Mouse (Mus musculus): ENCODE measurements around the gene BC067074.

The BC067074 gene

DNA sequence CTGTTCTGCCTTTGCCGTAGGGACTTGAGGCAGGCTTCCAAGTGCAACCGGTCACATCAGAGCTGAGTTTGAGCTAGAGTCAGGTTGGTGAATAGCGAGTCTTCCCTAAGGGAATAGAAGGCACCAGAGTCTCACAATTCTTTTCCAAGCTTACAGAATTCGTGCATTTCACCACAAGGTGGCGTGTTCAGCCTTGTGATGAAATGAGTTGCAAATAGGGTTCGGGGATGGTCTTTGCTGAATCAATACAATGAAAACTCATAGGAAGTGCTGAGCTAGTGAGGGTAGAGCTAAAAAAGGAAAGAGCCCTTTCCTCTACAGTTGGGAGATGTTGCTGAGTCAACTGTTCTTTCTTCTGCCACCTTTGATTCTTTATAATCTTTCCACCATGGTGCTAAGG is 29.0 kb downstream of the BC067074 start:
- peak; percentile 63 to 72 for DNase-seq (ENCODE audit: low spot score in 2 of 2)

DNA sequence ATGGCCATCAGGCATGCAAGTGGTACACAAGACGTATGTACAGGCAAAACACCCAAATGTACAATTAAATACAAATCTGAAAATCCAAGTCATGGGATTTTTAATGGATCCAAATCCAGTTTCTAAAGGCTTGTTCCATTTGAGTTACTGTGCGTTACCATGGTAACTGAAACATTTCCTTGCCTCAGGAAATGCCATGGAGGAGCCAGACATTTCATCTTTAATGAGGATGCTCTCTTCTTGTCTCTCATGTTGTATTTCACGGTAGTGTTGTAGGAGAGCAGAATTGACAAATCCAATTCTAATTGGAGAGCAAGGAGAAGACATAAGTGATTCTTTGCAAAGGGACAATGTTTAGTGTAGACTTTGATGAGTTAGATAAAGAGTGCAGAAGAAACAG is 31.3 kb downstream of the BC067074 start:
- DNase-seq (ENCODE audit: low spot score in 2 of 2) = no peak

DNA sequence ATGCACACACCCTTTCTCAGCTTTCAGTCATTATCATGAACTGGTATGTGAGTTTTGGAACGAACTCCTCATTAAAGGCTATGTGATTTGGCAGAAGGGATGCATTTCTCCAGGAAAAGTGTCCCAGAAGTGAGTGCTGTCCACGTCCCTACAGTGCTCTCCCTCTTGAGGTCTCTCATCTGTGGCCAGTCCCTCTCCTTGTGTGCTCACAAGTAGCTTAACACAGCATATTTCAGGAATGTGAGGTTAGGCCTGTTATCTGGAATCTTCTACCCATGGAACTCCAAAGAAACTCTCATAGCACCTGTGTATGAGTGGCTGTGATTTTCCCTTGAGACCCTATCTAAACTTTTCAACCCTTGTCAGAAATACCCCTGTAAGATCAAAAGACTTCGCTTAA is 32.7 kb downstream of the BC067074 start:
- DNase-seq (ENCODE audit: low spot score in 2 of 2) = no peak

DNA sequence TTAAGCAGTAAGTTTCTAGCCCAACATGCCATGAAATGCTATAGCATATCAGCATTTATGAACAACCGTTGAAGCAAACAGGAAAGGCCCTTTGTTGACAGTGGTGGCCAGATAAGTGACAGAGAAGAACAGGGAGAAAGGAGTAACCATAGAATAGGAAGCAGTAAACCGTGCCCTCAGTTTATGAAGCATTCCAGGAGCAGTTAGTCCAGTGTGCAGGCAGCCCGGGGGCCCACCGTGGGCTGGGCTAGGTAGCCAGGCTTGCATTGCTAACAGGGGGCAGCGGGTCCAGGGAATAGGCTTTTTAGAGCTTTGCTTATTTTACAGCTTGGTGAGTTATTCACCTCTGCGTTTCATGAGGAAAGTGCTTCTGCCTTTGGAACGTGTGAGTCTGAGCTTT is 39.3 kb downstream of the BC067074 start:
- DNase-seq (ENCODE audit: low spot score in 2 of 2) = no peak

DNA sequence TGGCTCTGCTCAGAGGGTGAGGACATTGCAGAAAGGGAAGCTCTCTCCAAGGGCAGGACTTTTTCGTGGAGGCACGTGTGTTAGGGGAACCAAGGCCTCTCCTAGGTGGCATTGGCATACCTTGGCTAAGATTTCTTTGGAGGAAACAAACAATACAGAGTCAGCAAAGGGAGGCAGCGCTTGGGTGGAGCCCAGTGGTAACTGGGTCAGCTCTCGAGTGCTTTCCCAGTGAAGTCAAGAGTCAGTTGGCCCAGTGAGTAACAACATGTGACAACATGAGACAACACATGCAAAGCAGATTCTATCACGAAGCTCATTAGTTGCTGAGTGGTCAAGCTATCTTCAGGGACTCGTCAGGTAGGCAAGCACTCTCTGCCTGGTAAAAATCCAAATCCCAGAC is 40.4 kb downstream of the BC067074 start:
- DNase-seq (ENCODE audit: low spot score in 2 of 2) = no peak

DNA sequence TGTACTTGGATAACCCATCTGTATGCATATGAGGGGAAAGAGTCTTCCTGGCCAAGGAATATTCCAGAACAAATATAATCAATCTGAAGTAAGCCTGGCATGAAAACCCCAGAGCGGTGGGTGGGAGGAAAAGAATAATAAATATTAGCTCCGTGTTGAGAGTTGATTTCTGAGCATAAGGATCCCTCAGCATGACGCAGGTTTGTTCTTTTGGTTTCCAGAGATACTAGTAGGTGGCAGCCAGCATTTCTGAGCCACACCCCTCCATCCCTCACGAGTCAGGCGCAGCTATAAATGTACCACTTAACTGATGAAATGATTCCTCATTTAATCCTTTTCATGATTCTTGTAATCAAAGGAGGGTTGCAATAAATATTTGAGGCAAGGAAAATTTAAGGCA is 41.0 kb downstream of the BC067074 start:
- peak; percentile 15 for DNase-seq (ENCODE audit: low spot score in 2 of 2)

DNA sequence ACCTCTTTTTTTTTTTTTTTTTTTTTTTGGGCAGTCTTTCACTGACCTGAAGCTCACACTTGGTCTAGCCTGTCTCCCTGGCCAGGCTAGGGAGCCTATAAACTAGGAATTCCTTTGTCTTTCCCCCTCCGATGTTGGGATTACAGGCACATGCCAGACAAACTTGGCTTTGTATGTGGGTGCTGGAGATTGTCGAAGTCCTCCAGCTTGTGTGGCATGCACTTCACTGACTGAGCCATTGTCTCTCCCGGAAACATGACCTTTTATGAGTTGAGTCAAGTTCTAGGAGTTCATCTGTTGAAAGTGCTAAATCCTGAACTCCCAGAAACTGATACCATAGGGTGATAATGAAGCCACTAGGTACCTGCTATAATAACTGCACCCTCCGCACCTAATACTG is 41.8 kb downstream of the BC067074 start:
- no peak for DNase-seq (ENCODE audit: low spot score in 2 of 2)

DNA sequence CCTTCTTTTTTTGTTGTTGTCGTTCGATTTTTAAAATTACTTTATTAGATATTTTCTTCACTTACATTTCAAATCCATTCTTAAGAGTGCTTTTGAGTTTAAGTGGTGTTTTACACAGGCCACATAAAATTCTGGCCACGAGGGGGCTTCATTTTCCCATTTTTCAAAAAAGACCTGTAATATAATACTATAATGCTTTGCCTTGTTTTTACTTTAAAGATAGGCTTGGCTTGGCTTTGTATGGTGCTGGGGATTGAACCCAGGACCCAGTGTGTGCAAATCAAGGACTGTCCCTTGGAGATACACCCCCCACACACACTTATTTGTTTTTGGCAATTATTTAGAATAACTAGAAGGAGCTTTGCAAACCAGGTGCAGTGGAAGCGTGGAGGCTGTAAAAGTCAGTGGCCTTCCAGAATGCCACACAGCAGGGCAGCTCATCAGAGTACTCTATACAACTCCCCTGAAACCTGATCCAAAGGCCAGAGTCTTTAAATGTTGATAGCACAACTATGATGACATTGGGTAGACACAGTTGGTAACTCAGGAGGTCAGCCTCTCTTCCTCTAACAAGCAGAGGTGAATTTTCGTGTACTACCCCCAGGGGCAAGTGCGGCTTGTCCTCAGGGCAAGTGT is 44.4 kb downstream of the BC067074 start:
- peak; percentile 77 to 83 for DNase-seq (ENCODE audit: low spot score in 2 of 2)

DNA sequence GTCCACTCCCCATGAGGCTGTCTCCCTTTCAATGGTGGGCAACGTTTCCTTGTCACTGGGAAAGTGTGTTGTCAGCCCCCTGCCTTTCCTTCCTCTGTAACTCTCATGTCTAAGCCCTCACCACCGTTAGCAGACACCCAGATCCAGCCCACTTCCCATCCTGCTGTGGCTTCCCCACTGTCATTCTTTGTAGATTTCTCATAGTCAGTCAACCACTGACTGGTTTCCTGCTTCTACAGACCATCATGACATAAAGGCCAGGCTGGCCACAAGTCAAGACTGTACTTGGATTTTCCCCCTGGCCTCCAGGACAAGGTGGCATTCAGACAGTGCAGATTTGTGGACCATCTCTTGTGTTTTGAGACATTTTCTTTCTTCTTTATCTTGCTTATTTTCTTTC is 47.7 kb downstream of the BC067074 start:
- no peak for DNase-seq (ENCODE audit: low spot score in 2 of 2)

DNA sequence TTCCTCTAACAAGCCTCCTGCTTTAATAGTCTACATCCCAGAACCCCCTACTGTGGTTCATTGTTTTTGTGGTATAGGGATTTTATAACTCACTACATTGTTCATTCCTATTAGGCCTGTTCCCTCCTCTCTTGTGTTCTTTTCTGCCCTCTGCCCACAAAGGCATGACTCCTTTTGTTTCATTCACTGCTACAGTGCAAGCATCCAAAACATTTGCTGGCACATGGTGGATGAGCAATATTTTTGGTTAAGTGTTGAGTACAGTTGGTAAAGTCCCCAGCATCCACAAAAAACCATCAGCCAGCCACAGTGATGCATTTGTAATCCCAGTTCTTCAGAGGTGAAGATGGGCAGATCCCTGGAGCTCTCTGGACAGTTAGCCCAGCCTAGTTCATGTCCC is 48.2 kb downstream of the BC067074 start:
- DNase-seq (ENCODE audit: low spot score in 2 of 2) = no peak

DNA sequence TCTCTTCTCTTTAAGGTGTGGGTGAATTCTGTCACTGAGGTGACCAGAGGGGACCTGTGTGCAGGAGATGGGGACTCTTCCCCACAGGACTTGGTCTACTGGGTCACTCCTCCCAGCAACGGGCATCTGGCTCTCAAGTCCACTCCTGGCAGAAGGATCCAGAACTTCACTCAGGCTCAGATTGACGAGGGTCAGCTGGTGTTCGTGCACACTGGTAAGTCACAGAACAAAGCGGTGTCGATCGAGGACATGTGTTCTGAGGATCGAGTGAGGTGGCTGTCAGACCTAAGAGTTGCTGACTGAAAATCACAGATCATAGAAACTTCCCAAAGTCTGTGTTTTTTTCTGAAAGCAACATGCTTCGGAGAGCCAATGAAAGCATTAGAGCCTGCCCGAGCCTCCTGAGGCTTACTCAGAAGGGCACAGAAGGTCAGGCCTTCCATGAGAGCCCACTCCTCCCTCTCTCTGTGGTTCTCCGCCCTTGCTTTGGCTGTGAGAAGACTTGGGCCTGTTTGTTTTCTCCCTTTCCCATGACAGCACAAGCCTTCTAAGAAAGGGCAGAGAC is 49.5 kb downstream of the BC067074 start:
- DNase-seq (ENCODE audit: low spot score in 2 of 2) = no peak

DNA sequence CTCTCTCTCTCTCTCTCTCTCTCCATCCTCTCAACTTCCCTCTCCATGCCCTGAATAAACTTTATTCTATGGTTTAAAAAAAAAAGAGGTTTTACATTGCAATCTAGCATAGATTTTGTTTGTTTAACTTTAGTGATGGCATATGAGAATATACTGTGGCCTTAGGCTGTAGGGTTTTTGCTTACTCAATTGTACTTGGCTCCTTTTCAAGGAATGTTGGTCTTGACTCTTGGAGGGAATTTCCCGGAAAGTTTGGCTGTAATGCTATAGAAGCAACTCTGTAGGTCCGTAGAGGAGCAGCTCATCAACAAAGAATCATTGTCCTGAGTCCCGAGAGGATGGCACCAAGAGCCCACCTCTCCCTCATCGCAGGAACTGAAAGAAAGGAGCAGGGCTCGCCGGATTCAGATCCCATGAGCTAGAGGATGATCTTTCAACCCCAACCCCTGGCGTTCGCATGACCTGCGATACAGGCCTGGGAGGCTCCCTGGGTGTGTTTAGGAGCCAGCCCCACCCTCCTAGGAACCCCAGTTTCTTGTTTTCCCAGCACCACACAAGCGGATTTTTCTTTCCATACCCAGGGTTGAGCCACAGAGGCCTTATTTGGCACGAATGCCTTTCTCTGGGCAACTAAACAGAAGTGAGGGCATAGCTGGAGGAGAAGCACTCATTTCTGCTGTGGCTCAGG is 57.9 kb downstream of the BC067074 start:
- no peak for DNase-seq (ENCODE audit: low spot score in 2 of 2)

DNA sequence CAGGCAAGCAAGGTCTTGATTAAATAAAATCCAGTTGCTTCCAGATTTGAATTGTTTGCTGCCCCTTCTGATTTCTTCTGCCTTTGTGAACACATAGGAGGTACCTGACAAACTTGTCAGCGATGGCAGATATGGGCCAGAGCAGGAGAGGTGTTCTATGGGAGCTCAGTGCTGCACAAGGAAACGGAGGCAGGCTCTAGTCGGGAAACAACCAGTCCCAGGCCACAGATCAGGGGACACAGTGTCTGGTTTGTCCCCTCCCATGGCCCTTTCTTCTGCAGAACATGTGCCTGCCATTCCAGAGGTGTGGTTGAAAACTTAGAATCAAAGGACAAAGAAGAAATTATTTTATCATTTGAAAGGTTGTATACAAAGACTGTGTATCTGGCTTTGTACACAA is 60.6 kb downstream of the BC067074 start:
- no peak for DNase-seq (ENCODE audit: low spot score in 2 of 2)

DNA sequence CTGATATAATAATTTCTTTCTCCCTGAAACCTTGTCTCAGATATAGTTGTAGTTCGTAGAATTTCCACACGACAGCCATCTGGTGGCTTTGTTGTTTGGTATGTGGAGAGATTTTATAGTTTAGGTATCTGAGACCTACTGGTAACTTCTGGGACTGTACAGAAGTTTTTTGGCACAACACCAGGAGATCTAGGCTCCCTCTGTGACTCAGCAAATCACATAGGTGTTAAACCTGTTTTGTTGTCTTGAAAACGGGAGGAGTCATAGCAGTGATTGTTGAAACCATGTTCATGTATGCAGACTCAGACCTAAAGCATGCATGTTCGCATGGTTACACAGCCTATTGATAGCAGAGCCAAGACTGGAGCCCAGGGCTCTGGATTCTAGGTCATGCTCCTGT is 61.0 kb downstream of the BC067074 start:
- no peak for DNase-seq (ENCODE audit: low spot score in 2 of 2)

DNA sequence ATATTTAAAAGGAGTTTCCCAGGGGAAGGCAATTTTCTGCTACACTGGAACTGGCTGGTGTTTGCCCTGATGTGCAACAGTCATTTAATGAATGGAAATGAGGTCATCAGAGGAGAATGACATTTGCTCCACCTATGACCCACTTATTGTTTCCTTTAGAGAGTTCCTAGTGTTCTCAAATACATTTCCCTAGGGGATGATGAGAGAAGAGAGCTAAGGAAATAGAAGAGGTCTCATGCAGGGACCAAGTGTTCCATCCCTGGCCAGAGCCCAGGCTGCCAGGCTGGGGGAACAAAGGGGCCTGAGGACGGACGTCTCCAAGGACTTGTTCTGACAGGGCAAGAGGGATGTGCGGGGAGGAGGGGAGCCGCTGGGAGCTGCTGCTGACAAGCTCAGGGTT is 62.1 kb downstream of the BC067074 start:
- no peak for DNase-seq (ENCODE audit: low spot score in 2 of 2)

DNA sequence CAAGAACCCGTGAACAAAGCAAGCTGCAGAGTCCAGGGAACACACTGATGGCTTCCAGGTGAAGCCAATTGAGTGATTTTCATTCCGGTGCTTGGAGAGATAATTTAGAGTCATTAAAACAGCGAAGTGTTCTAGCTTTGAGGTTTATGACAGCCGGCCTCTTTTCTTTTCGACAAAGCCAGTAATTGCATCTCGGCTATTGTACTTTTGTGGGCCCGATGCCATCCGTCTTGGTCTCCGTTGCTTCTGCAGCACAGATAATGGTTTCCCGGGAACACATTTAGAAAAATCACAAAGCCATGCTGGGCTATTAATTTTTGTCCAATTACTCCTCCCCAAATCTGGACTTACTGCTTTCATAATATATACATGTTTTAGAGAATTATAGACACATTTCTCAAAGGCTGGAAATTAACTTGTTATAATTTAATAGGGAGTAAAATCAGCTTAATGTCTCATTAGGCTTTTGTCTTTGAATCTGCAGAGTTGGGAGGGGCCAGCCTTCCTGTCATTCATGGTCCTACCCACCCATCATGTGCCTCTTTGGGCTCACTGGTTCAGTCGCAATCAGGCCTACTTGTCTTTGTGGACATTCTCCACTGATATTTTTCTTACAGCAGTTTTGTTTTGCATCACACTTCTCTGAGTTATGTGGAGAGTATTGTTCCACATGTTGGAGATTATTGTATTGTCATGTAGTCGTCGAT is 64.6 kb downstream of the BC067074 start:
- no peak for DNase-seq (ENCODE audit: low spot score in 2 of 2)

DNA sequence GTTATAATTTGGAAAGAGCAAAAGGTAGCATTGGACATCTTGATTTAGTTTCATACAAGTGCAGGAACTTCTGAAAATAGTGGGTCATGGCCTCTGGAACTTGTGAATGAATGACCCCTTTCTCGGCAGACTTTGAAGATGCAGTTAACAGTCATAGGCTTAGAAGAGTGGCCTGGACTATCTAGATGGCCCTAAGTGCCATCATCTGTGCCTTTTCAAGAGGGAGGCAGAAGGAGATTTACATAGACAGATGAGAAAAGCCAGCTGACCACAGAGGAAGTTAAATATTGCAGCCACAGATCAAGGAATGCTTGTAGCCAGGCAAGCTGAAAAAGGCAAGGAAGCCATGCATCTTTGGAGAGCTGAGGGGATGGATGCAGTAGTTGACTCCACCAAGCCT is 66.7 kb downstream of the BC067074 start:
- no peak for DNase-seq (ENCODE audit: low spot score in 2 of 2)

DNA sequence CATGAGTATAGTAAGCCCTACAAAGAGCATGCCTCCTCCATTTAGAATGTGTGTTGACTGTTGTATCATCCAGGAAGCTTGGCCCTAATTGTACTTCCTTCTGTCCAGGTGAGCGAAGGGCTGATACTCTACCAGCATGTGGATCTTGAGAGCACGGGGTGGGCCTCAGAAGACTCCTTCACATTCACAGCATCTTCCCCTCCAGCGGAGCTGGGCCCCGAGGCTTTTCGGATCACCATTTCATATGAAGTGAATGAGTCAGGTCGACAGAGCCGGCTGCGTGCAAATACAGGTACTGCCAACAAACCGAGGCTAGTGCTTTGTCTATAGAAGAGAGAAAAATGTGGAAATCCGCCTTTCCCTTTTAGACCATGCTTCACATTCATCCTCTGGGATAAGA is 73.0 kb downstream of the BC067074 start:
- DNase-seq (ENCODE audit: low spot score in 2 of 2) = no peak

DNA sequence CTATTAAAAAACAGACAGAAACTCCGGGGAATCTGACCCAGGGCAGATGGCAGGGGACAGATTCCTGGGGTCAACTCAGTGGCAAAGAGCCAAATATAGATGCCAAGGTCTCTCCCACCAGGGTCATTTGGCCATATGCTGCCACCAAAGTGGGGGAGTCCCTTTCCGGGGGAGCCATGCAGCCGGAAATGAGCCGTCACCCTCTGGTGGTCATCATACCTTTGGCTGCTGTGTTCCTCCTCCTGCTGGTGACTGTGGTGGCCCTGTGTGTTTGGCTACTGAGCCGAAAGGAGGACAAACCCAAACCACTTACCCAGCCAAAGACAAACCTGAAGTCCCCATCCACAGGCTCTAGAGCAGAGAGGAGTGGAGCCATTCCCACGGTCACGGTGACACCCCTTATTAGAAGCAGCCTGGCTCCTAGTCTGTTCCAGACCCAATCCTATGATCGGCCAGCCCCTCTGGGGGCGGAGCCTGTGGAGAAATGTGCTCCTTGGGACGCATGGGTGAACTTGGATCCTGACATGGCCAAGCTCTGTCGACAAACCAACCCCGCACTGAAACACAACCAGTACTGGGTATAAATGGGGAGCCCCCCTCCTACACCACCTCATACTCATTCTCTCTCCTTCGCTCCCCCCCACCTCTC is 76.1 kb downstream of the BC067074 start:
- no peak for DNase-seq (ENCODE audit: low spot score in 2 of 2)

DNA sequence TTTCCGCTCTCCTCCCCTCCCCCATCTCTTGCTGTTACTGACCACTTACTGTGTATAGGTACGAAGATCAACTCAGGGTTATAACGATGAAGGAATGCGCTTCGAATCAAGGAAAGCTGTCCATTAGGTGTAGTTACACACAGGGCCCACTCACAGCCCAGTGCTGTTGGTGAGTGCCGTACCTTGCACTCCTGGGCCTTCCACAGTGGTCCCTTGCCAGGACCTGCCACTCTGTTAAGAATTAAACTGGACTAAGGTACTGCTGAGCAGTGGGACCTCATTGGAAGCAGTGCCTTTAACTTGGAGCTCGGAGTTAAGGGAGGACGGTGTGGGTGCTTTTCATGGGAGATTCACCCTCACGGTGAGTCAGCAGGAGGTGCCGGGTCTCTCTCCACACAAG is 76.7 kb downstream of the BC067074 start:
- DNase-seq (ENCODE audit: low spot score in 2 of 2) = no peak

DNA sequence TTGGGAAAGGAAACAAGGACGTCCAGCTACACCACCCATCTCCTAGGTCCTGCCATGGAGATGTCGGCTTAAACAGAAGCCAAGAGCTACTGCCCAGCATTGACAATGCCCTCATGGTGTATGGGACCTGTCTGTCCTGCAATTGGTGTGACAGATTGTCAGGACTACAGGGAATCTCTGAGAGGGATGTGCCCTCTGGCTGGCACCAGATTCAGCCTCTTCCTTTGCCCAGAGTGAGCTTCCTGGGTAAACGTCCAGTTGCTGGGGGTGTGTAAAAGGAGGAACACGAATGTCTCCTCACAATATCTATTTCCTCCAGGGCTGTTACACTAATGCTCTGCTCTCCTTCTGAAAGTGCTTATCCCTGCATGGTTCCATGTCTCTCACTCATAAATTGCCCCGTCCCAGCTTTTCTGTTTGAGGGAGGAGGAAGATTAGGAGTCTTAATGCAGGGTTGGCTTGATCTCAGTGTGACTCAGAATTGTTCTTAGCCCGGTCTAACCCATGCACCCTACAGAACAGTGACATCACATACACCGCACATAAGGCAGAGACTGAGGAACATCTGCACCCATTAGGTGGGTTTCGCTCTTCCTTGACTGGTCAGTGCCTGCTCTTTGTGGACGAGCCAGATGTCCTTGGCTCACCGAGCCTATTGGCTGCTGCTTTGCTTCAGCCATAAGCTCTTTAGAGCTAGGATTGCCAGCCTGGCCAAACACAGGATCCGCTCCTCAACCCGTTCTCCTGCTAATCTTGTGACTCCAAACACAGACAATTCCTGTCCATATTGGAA is 80.5 kb downstream of the BC067074 start:
- no peak for DNase-seq (ENCODE audit: low spot score in 2 of 2)

DNA sequence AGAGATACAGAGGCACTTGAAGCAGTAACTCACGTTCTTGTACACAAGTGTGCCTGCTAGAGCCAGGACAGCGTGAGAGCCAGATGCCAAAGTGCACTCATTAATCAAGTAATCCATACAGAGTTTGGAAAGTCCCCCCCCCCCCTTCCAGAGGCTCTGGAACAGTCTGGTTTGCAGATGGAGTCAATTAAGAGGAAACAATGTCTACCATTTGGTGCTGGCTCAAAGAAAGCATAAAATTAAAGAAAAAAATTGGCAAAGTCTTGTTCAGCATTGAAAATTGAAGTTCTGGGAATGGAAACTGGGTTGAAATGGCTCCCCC is 81.1 kb downstream of the BC067074 start:
- DNase-seq (ENCODE audit: low spot score in 2 of 2) = no peak
